Mouse (Mus musculus): ENCODE measurements around the gene Tmem164.

The Tmem164 gene

GRCm38 (mm10) chrX:142693256-142693655, 12.1 kb downstream of the Tmem164 start:
- no peak for DNase-seq

GRCm38 (mm10) chrX:142694338-142694737, 13.1 kb downstream of the Tmem164 start:
- DNase-seq: no peak

- no peak for DNase-seq
These were observed 13.7 kb downstream of the Tmem164 start for GRCm38 (mm10) chrX:142694856-142695255.

GRCm38 (mm10) chrX:142696789-142697188, 15.6 kb downstream of the Tmem164 start:
- no peak for DNase-seq

- DNase-seq: no peak
These were observed 16.5 kb downstream of the Tmem164 start for GRCm38 (mm10) chrX:142697545-142698204.

- DNase-seq: no peak
These were observed 17.0 kb downstream of the Tmem164 start for GRCm38 (mm10) chrX:142698212-142698611.

- DNase-seq: no peak
These were observed 20.9 kb downstream of the Tmem164 start for GRCm38 (mm10) chrX:142702094-142702493.

GRCm38 (mm10) chrX:142702566-142702965, 21.4 kb downstream of the Tmem164 start:
- DNase-seq: no peak

GRCm38 (mm10) chrX:142703953-142704352, 22.7 kb downstream of the Tmem164 start:
- no peak for DNase-seq

GRCm38 (mm10) chrX:142708257-142708656, 27.1 kb downstream of the Tmem164 start:
- DNase-seq: no peak

- DNase-seq: no peak
These were observed 34.8 kb downstream of the Tmem164 start for GRCm38 (mm10) chrX:142716014-142716413.

- peak in 1 of 2 experiments; percentile 23 for DNase-seq
These were observed 36.8 kb downstream of the Tmem164 start for GRCm38 (mm10) chrX:142717958-142718478.

- no peak for DNase-seq
These were observed 37.6 kb downstream of the Tmem164 start for GRCm38 (mm10) chrX:142718759-142719158.

- DNase-seq: no peak
These were observed 40.7 kb downstream of the Tmem164 start for GRCm38 (mm10) chrX:142721897-142722296.

- no peak for DNase-seq
These were observed 43.0 kb downstream of the Tmem164 start for GRCm38 (mm10) chrX:142724203-142724602.

- DNase-seq: no peak
These were observed 44.4 kb downstream of the Tmem164 start for GRCm38 (mm10) chrX:142725571-142725970.

GRCm38 (mm10) chrX:142726311-142726710, 45.1 kb downstream of the Tmem164 start:
- DNase-seq: no peak

GRCm38 (mm10) chrX:142727847-142728246, 46.6 kb downstream of the Tmem164 start:
- no peak for DNase-seq

- no peak for DNase-seq
These were observed 47.8 kb downstream of the Tmem164 start for GRCm38 (mm10) chrX:142729040-142729439.

- no peak for DNase-seq
These were observed 48.3 kb downstream of the Tmem164 start for GRCm38 (mm10) chrX:142729482-142729881.

- no peak for DNase-seq
These were observed 55.9 kb downstream of the Tmem164 start for GRCm38 (mm10) chrX:142737099-142737498.

GRCm38 (mm10) chrX:142737719-142738118, 56.5 kb downstream of the Tmem164 start:
- no peak for DNase-seq

GRCm38 (mm10) chrX:142747428-142747827, 66.2 kb downstream of the Tmem164 start:
- DNase-seq: no peak

- no peak for DNase-seq
These were observed 67.4 kb downstream of the Tmem164 start for GRCm38 (mm10) chrX:142748574-142748973.

GRCm38 (mm10) chrX:142750775-142751174, 69.6 kb downstream of the Tmem164 start:
- no peak for DNase-seq

Data from thymus, postnatal 36 days (tissue).